Mouse (Mus musculus): ENCODE measurements at regions not wholly inside any gene's neighbourhood (a gene's known extent, or its start where the extent isn't known, plus 50 kb on each side); places are given as distances from the start of the nearest gene placed in this dataset.

DNA sequence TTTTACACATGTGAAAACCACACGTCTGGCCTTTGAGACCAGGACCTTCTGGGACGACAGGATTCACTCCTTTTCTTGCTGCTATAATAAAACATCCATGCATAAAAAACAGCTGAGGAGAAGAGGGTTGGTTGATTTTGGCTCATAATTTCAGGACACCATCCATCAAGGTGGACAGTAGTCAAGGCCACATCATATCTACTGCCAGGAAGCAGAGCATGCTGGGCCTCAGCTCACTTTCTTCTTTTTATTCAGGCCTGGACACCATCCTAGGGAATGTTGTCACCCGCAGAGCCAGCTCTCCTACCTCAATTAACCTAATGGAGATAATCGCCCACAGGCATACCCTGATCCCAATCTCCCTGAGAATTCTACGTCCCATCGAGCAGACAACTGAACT is 149.6 kb upstream of the F930015N05Rik start:
- TF ChIP-seq MAFK (IDR thresholded peaks at IDR 0.05; ENCODE audit: borderline replicate concordance, low read depth, low read length) (no peak), GABPA (IDR thresholded peaks at IDR 0.05; ENCODE audit: low read depth, low read length) (no peak), CTCF (IDR thresholded peaks at IDR 0.05 in 2 of 3, conservative IDR thresholded peaks at IDR 0.05 in 1 of 3; ENCODE audit: control insufficient read depth in 1 of 3, insufficient read depth in 1 of 3, low read depth in 2 of 3, low read length in 3 of 3, poor library complexity in 1 of 3, severe bottlenecking in 1 of 3) (no peak), POLR2A (IDR thresholded peaks at IDR 0.05; ENCODE audit: control insufficient read depth in 1 of 2, insufficient read depth in 1 of 2, low read depth in 1 of 2, low read length in 2 of 2, poor library complexity in 1 of 2) (no peak), RAD21 (IDR thresholded peaks at IDR 0.05; ENCODE audit: low read depth, low read length) (no peak), USF2 (IDR thresholded peaks at IDR 0.05; ENCODE audit: borderline replicate concordance in 1 of 2, insufficient read depth in 1 of 2, low read depth in 1 of 2, low read length in 2 of 2) (no peak), MYC (IDR thresholded peaks at IDR 0.05; ENCODE audit: low read depth, low read length) (no peak)

All from MEL (cell line).